Mouse (Mus musculus) heart, adult 8-10 months (tissue): ENCODE results near the gene Gmfb. TPM values are rescaled to one million over a fixed set of nuclear protein-coding genes. Genes with fewer than 3 reads are reported as not detected.

Experiments used
- total RNA-seq, 4 experiments: library from RNA; stranded (reverse); gene quantifications; 2 replicates each; pipeline ENCODE4 v1.2.4; 2022

Gmfb gene
- total RNA-seq, 4 experiments from 2014 or later, result 28.7 to 36.4 (median 33.3) TPM

Other genes starting within 250 kb of the Gmfb start
- under 1 TPM; 0.41 to 0.92 (median 0.70) TPM for gene Cdkn3, start 61.7 kb downstream of the Gmfb start, total RNA-seq
- gene Cnih1, start 33.8 kb downstream of the Gmfb start, total RNA-seq, result 10 to 100 TPM; 45.4 to 56.3 (median 48.6) TPM
- gene Cgrrf1, start 9.9 kb upstream of the Gmfb start, total RNA-seq, result 10 to 100 TPM; 33.5 to 40.4 (median 36.9) TPM
- gene Samd4, start 60.6 kb upstream of the Gmfb start, total RNA-seq, result 10 to 100 TPM; 60.6 to 71.1 (median 65.1) TPM